Mouse (Mus musculus): Measurements from ENCODE around the gene Lrp4. TPM values are rescaled to one million over a fixed set of nuclear protein-coding genes. Genes with fewer than 3 reads are reported as not detected.

Lrp4 gene
- polyA plus RNA-seq, 1 experiment from 2014 or later, result 4.7 TPM

GRCm38 (mm10) chr2:91457656-91458251 is 443 bp downstream of the Lrp4 start:
- Histone ChIP-seq H3K4me3 (replicated peaks; ENCODE audit: low read depth, low read length) (peak overlapping the region; percentile 63), H3K27me3 (ENCODE audit: control insufficient read depth, insufficient read depth, low read length) (peaks cover 7% of the 10 kb centered on the region; the same call in 1 of the 2 replicates), H3K9me3 (ENCODE audit: control insufficient read depth, low read length) (no peaks in the 10 kb centered on the region), H3K4me1 (ENCODE audit: control insufficient read depth, insufficient read depth, low read length) (peaks cover 43% of the 10 kb centered on the region), H3K4me2 (ENCODE audit: low read length) (peak overlapping the region; percentile 99), H3K27ac (replicated peaks; ENCODE audit: low read depth, low read length) (peak overlapping the region; percentile 75), H3K9ac (replicated peaks; ENCODE audit: low read length) (peak overlapping the region; percentile 64), H3K36me3 (ENCODE audit: control insufficient read depth, insufficient read depth, low read length) (no peaks in the 10 kb centered on the region)
- ATAC-seq (ENCODE audit: low FRiP score, low TSS enrichment) (peak; percentile 47), DNase-seq (peak; percentile 68)
- WGBS, result under 1% methylated on average over 34 of the region's 45 CpGs

- peak; percentile 67 for DNase-seq
- Histone ChIP-seq H3K4me1 (ENCODE audit: control insufficient read depth, insufficient read depth, low read length) (peaks cover 48% of the 10 kb centered on the region), H3K27me3 (ENCODE audit: control insufficient read depth, insufficient read depth, low read length) (peaks cover 7% of the 10 kb centered on the region; the same call in 1 of the 2 replicates), H3K4me3 (replicated peaks; ENCODE audit: low read depth, low read length) (peak overlapping the region; percentile 63), H3K9ac (replicated peaks; ENCODE audit: low read length) (peak overlapping the region; percentile 64), H3K9me3 (ENCODE audit: control insufficient read depth, low read length) (no peaks in the 10 kb centered on the region), H3K4me2 (ENCODE audit: low read length) (peak overlapping the region; percentile 99), H3K36me3 (ENCODE audit: control insufficient read depth, insufficient read depth, low read length) (no peaks in the 10 kb centered on the region), H3K27ac (replicated peaks; ENCODE audit: low read depth, low read length) (peak overlapping the region; percentile 75)
- under 1% methylated on average over 21 of the region's 21 CpGs for WGBS
- no peak for ATAC-seq (ENCODE audit: low FRiP score, low TSS enrichment)
Measured at GRCm38 (mm10) chr2:91458252-91458672, 951 bp downstream of the Lrp4 start.

GRCm38 (mm10) chr2:91458673-91459391 is 1.5 kb downstream of the Lrp4 start:
- Histone ChIP-seq H3K4me2 (ENCODE audit: low read length) (peak overlapping the region; percentile 99), H3K4me3 (replicated peaks; ENCODE audit: low read depth, low read length) (peak overlapping the region; percentile 63), H3K9me3 (ENCODE audit: control insufficient read depth, low read length) (no peaks in the 10 kb centered on the region), H3K4me1 (ENCODE audit: control insufficient read depth, insufficient read depth, low read length) (peaks cover 50% of the 10 kb centered on the region), H3K9ac (replicated peaks; ENCODE audit: low read length) (peak overlapping the region; percentile 64), H3K27ac (replicated peaks; ENCODE audit: low read depth, low read length) (peak overlapping the region; percentile 75), H3K27me3 (ENCODE audit: control insufficient read depth, insufficient read depth, low read length) (peaks cover 7% of the 10 kb centered on the region; the same call in 1 of the 2 replicates), H3K36me3 (ENCODE audit: control insufficient read depth, insufficient read depth, low read length) (no peaks in the 10 kb centered on the region)
- WGBS, result under 1% methylated on average over 32 of the region's 32 CpGs
- DNase-seq, result peak; percentile 66
- no peak for ATAC-seq (ENCODE audit: low FRiP score, low TSS enrichment)

GRCm38 (mm10) chr2:91460076-91460475 is 2.8 kb downstream of the Lrp4 start:
- DNase-seq, result no peak
- no peaks in the 10 kb centered on the region for H3K36me3 ChIP-seq (ENCODE audit: control insufficient read depth, insufficient read depth, low read length)
- 93% methylated on average over 6 of the region's 6 CpGs for WGBS
- no peaks in the 10 kb centered on the region for H3K9me3 ChIP-seq (ENCODE audit: control insufficient read depth, low read length)
- H3K4me2 ChIP-seq (ENCODE audit: low read length), result peak overlapping the region; percentile 99
- H3K4me3 ChIP-seq (replicated peaks; ENCODE audit: low read depth, low read length), result no peak overlapping the region
- ATAC-seq (ENCODE audit: low FRiP score, low TSS enrichment), result no peak
- no peak overlapping the region for H3K27ac ChIP-seq (replicated peaks; ENCODE audit: low read depth, low read length)
- H3K9ac ChIP-seq (replicated peaks; ENCODE audit: low read length), result no peak overlapping the region
- H3K4me1 ChIP-seq (ENCODE audit: control insufficient read depth, insufficient read depth, low read length), result peaks cover 50% of the 10 kb centered on the region
- peaks cover 7% of the 10 kb centered on the region; the same call in 1 of the 2 replicates for H3K27me3 ChIP-seq (ENCODE audit: control insufficient read depth, insufficient read depth, low read length)

- no peak for DNase-seq
- no peak overlapping the region for H3K9ac ChIP-seq (replicated peaks; ENCODE audit: low read length)
- ATAC-seq (ENCODE audit: low FRiP score, low TSS enrichment), result no peak
- peaks cover 7% of the 10 kb centered on the region; the same call in 1 of the 2 replicates for H3K27me3 ChIP-seq (ENCODE audit: control insufficient read depth, insufficient read depth, low read length)
- H3K4me1 ChIP-seq (ENCODE audit: control insufficient read depth, insufficient read depth, low read length), result peaks cover 50% of the 10 kb centered on the region
- no peaks in the 10 kb centered on the region for H3K36me3 ChIP-seq (ENCODE audit: control insufficient read depth, insufficient read depth, low read length)
- H3K27ac ChIP-seq (replicated peaks; ENCODE audit: low read depth, low read length), result no peak overlapping the region
- no peak overlapping the region; the same call in 1 of the 2 replicates for H3K4me2 ChIP-seq (ENCODE audit: low read length)
- no peaks in the 10 kb centered on the region for H3K9me3 ChIP-seq (ENCODE audit: control insufficient read depth, low read length)
- WGBS, result 69% methylated on average over 7 of the region's 7 CpGs
- no peak overlapping the region for H3K4me3 ChIP-seq (replicated peaks; ENCODE audit: low read depth, low read length)
Measured at GRCm38 (mm10) chr2:91460771-91461170, 3.5 kb downstream of the Lrp4 start.

GRCm38 (mm10) chr2:91461341-91461740 is 4.0 kb downstream of the Lrp4 start:
- H3K4me1 ChIP-seq (ENCODE audit: control insufficient read depth, insufficient read depth, low read length), result peaks cover 50% of the 10 kb centered on the region
- WGBS, result 62% methylated on average over 3 of the region's 3 CpGs

GRCm38 (mm10) chr2:91462196-91462595 is 4.9 kb downstream of the Lrp4 start:
- Histone ChIP-seq H3K4me3 (replicated peaks; ENCODE audit: low read depth, low read length) (no peak overlapping the region), H3K36me3 (ENCODE audit: control insufficient read depth, insufficient read depth, low read length) (no peaks in the 10 kb centered on the region), H3K27me3 (ENCODE audit: control insufficient read depth, insufficient read depth, low read length) (peaks cover 7% of the 10 kb centered on the region; the same call in 1 of the 2 replicates), H3K4me2 (ENCODE audit: low read length) (peak overlapping the region; percentile 45), H3K9me3 (ENCODE audit: control insufficient read depth, low read length) (no peaks in the 10 kb centered on the region), H3K9ac (replicated peaks; ENCODE audit: low read length) (no peak overlapping the region), H3K4me1 (ENCODE audit: control insufficient read depth, insufficient read depth, low read length) (peaks cover 46% of the 10 kb centered on the region), H3K27ac (replicated peaks; ENCODE audit: low read depth, low read length) (no peak overlapping the region; the same call in 1 of the 2 replicates)
- ATAC-seq (ENCODE audit: low FRiP score, low TSS enrichment) (no peak), DNase-seq (no peak)
- WGBS, result 15% methylated on average over 2 of the region's 2 CpGs

More at GRCm38 (mm10) chr2:91461341-91461740, 4.0 kb downstream of the Lrp4 start:
- Histone ChIP-seq H3K4me2 (ENCODE audit: low read length) (peak overlapping the region; percentile 25), H3K4me3 (replicated peaks; ENCODE audit: low read depth, low read length) (no peak overlapping the region), H3K9ac (replicated peaks; ENCODE audit: low read length) (no peak overlapping the region), H3K9me3 (ENCODE audit: control insufficient read depth, low read length) (no peaks in the 10 kb centered on the region), H3K36me3 (ENCODE audit: control insufficient read depth, insufficient read depth, low read length) (no peaks in the 10 kb centered on the region), H3K27me3 (ENCODE audit: control insufficient read depth, insufficient read depth, low read length) (peaks cover 7% of the 10 kb centered on the region; the same call in 1 of the 2 replicates), H3K27ac (replicated peaks; ENCODE audit: low read depth, low read length) (no peak overlapping the region)
- DNase-seq (no peak), ATAC-seq (ENCODE audit: low FRiP score, low TSS enrichment) (no peak)

GRCm38 (mm10) chr2:91462681-91463080 is 5.4 kb downstream of the Lrp4 start:
- H3K27ac ChIP-seq (replicated peaks; ENCODE audit: low read depth, low read length), result peak overlapping the region; percentile 66
- 10% methylated on average over 12 of the region's 12 CpGs for WGBS

More at GRCm38 (mm10) chr2:91462681-91463080, 5.4 kb downstream of the Lrp4 start:
- ATAC-seq (ENCODE audit: low FRiP score, low TSS enrichment), result peak; percentile 32; the same call in 1 of the 2 replicates
- peak overlapping the region; percentile 19; the same call in 1 of the 2 replicates for H3K4me3 ChIP-seq (replicated peaks; ENCODE audit: low read depth, low read length)
- peaks cover 41% of the 10 kb centered on the region for H3K4me1 ChIP-seq (ENCODE audit: control insufficient read depth, insufficient read depth, low read length)
- H3K27me3 ChIP-seq (ENCODE audit: control insufficient read depth, insufficient read depth, low read length), result peaks cover 7% of the 10 kb centered on the region; the same call in 1 of the 2 replicates
- no peaks in the 10 kb centered on the region for H3K36me3 ChIP-seq (ENCODE audit: control insufficient read depth, insufficient read depth, low read length)
- peak overlapping the region; percentile 58 for H3K9ac ChIP-seq (replicated peaks; ENCODE audit: low read length)
- H3K4me2 ChIP-seq (ENCODE audit: low read length), result peak overlapping the region; percentile 45
- H3K9me3 ChIP-seq (ENCODE audit: control insufficient read depth, low read length), result no peaks in the 10 kb centered on the region
- peak; percentile 64 for DNase-seq
